Mouse (Mus musculus): ENCODE results near the gene Plin5.
A peak's percentile ranks its signal among the peaks of the same experiment; 100 is the strongest.

Gene Plin5

DNA sequence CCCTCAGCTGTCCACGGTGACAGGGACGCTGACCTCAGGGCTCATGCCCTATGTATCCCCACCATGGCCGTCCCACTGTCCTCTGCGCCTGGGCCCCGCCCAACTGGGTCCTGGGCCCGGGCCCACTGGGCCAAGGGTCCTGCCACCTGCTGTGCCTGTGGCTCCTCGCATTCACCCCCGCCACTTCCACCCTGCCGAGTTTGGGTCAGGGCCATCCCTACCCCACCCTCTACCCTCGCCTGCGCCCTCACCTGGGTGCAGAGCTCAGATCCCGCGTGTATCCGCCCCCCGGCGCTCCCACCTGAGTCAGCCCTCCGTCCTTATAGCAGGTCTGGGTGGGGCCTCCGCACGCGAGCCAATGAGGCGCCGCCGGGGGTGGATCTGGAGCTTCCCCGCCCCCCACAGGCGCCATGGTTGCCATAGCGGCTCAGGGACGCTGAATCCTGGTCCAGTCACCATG, at the start of gene Plin5:
Gene Plin5 (minus strand): TSS at position 346 of the 460 bp plus-strand sequence.
- DNase-seq = peak; percentile 68

DNA sequence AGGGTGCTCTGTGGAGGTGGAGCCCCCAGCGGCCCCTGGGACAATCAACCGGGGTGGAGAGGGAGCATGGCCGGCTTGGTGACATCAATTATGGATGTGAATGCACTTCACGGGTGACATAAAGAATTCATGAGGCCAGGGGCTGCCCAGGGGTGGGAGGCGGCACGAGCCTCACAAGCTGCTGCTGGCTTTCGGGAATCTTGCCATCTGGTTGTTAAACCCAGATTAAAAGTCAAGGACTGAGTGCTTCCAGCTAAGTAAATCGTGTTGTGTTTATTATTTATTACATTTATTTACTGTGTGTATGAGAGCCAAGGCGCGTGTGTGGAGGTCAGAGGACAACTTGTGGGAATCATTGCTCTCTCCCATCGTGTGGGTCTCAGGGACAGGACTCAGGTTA, 48.3 kb upstream of the Plin5 start:
- DNase-seq = no peak

- DNase-seq = no peak
Observed at GRCm38 (mm10) chr17:56164510-56164909, 47.1 kb upstream of the Plin5 start.

DNA sequence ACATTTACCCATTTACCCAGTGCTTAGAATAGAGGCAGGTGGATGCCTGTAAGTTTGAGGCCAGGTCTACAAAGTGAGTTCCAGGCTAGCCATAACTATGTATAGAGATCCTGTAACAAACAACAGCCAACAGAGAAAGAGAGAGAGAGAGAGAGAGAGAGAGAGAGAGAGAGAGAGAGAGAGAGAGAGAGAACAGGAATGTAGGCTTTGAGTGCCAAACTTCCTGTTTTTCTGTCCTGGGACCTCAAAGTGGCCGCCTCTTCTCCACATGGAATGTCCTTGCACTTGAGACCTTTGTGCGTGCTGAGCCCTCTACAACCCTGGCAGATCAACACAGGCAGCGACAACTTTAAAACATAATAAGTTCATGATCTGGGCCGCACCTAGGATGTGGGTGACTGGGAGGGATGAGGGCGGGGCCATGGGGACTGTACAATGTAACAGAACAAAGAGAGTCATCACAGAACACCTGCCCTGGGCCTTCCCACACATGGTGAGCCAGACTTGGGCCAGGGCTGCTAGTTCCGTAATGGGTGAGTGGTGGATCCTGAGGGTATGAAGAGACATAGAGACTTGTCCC, 46.2 kb upstream of the Plin5 start:
- DNase-seq = peak; percentile 43

DNA sequence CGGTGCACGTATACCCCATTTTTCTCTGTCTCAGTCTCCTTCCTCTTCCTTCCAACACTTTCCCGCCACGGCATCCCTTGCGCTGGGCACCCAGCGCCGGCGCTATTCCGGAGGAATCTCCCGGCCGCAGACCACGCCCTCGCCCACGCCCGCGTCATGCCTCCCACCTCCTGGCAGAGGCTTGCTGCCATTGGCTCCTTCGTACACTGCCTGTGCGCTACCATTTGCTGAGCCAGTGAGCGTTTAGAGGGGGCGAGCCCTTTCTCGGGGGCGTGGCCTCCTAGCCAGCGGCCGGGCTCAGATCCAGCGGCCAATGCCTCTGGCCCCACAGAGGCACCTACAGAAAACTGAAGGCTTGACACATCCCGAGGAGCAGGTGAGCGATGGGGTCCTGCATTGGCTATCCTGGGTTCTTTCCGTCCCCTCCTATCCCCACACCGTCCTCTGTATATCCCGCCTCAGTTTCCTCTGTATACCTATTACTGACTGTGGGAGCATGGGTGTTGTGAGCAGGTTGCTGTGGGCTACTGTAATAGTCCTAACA, 44.9 kb upstream of the Plin5 start, which contains the start of gene Tnfaip8l1:
Gene Tnfaip8l1 (plus strand): TSS at position 247 of the 544 bp plus-strand sequence.
- DNase-seq = peak; percentile 98

DNA sequence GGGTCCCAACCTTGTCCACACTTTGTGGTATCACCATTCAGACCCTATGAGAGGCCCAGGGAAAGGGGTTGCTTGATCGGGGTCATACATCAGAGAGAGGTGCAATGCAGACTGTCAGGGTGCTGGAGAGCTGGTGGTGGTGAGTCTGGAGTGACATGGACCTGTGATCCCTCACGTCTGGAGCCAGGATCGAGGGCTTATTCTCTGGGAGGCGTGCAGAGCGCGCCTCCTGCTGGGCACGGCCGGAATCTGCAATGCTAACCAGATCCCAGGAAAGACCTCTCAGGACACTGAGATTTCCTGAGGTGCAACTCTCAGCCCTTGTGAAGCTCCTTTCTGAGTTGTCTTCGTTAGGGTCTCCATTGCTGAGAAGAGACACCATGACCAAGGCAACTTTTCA, 42.3 kb upstream of the Plin5 start:
- peak; percentile 76 for DNase-seq

GRCm38 (mm10) chr17:56153643-56154042, 36.2 kb upstream of the Plin5 start:
- peak; percentile 88 for DNase-seq

DNA sequence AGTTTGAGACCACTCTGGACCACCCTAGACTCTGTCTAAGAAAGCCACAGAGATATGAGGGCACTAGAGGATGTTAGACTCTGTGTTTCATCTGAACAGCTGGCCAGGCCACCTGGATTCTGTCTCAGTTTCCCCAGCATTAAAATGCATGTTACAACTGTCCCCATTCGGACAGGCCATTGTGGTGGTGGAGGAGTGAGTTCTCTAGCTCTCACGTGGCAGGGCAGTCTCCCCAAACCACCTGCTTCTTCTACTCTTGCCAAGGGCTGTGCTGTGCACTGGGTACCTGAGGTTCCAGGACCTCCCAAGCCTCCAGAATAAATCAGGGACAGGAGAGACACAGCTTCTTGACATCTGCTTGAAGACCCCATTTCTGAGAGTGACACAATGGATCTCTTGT, 32.5 kb upstream of the Plin5 start:
- no peak for DNase-seq

DNA sequence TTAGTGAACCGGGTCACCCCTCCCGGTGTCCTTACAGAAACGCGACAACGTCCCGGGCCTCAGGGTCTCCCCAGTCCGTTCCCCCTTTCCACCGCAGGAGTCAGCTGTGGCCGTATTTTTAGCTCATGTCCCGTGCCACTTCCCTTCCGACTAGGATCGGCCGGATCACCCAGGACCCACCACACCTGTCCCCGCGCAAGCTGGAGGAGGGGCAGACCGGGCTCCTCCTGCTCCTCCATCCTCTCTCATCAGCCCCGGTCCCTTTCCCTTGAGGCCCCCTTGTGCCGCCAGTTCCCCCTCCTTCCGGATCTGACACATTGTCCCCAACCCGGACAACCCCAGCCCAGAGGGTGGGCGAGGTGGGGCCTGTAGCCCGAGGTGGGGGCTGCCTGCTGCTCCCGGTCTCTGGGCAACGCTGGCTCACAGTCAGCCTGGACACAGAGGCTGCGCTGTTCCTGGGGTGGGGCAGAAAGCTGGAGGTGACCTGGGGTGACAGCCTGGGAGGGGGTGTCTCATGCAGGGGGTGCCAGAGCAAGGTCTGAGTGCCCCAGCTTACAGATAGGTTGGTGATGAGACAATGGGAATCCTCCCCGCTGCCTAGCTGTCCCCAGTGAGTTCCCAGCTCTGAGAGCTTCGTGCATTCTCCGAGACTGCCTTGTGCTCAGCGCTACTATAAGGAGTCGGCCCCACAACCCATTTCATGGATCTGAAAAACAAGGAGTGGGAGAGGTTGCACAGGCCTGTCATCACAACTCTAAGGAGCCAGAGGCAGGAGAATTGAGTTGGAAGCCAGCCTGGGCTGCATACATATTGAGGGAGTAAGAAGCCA, 31.6 kb upstream of the Plin5 start:
- DNase-seq = no peak

DNA sequence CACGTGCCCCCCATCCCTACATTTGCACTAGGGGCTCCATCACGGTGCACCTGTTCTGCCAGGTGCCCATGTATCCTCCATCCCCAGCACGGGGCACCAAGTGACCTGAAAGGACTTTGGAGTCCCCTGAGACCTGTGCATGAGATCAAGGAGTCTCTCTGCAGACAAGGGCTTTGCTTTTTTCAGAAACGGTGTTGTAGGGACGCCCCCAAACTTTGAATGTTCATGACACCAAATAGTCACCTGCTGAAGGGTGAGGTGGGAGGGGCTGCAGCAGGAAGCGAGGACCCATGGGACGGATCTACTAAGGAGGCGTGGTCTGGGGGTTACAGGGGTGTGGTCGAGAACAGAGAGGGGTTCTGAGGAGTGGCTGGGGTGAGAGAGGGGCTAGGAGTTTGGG, 30.9 kb upstream of the Plin5 start:
- no peak for DNase-seq

GRCm38 (mm10) chr17:56147420-56147819, 30.0 kb upstream of the Plin5 start:
- DNase-seq = no peak

GRCm38 (mm10) chr17:56146131-56146530, 28.7 kb upstream of the Plin5 start:
- no peak for DNase-seq

DNA sequence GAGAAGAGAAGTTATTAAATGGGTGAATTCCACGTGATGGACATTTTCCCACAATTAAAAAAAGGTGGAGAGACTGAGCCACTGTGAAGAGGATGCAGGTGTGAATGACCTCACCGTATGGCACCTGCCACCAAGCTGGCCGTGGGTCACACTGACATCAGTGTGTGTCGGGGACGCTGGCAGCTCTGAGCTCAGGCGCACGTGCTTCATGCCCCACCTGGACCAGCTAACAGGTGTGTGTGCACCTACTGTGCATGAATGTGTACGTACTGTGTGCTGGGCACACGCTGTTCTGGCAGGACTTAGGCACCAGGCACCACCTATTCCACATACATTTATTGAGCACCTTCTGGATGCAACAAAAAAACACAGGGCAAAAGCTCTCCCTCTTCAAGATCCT, 27.1 kb upstream of the Plin5 start:
- DNase-seq = no peak

GRCm38 (mm10) chr17:56141702-56142605, 24.6 kb upstream of the Plin5 start:
- no peak for DNase-seq

- peak; percentile 35 for DNase-seq
Observed at GRCm38 (mm10) chr17:56139858-56140595, 22.6 kb upstream of the Plin5 start, which contains the start of gene Sema6b. TSS of gene Sema6b (minus strand) at chr17:56140343.

DNA sequence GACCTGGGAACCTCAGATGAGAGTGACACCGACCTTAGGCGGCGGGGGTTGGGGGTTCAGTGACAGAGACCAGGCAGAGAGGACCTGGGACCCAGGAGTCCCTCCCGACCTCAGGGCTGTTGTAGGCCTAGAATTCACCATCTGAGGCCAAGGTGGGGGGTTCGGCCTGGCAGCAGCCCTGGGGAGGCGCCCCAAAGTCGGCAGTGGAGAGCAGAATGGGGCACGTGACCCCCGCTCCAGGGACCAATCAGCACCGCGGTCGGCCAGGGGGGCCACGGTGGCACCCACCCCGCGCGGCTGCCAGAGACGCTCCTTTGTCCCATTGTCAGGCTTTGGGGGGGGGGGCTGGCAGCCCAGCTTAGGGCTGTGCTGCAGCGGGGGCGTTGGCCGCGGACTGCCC, 22.0 kb upstream of the Plin5 start:
- DNase-seq = no peak

- peak; percentile 21 for DNase-seq
Observed at GRCm38 (mm10) chr17:56137839-56138613, 20.6 kb upstream of the Plin5 start.

- no peak for DNase-seq
Observed at GRCm38 (mm10) chr17:56136558-56136957, 19.2 kb upstream of the Plin5 start.

DNA sequence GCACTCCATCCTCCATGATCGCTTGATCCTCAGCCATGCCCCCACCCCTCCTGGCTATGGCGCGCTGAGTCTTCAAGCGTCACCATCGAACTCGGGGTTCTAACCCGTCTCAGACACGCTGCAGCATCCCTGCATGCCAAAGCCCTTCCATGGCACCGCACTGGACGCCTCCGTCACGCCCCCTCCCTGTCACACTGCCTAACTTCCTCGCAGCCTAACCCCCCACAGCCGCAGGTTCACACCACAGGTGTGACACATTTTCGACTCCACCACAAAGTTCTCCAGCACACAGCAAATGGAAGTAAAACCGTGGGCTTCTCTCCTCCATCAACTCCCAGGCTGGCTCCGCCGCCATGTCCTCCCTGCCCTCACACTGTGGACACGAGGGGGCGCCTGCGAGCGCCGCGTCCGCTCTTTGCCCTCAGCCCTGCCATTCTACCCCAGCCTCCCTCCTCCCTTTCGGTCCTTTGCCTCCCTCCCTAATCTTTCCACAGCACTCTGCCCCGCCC, 17.1 kb upstream of the Plin5 start:
- peak; percentile 78 for DNase-seq

GRCm38 (mm10) chr17:56133457-56134363, 16.3 kb upstream of the Plin5 start:
- DNase-seq = peak; percentile 85
